Mouse (Mus musculus): ENCODE data around the gene Pik3ip1.

DNA sequence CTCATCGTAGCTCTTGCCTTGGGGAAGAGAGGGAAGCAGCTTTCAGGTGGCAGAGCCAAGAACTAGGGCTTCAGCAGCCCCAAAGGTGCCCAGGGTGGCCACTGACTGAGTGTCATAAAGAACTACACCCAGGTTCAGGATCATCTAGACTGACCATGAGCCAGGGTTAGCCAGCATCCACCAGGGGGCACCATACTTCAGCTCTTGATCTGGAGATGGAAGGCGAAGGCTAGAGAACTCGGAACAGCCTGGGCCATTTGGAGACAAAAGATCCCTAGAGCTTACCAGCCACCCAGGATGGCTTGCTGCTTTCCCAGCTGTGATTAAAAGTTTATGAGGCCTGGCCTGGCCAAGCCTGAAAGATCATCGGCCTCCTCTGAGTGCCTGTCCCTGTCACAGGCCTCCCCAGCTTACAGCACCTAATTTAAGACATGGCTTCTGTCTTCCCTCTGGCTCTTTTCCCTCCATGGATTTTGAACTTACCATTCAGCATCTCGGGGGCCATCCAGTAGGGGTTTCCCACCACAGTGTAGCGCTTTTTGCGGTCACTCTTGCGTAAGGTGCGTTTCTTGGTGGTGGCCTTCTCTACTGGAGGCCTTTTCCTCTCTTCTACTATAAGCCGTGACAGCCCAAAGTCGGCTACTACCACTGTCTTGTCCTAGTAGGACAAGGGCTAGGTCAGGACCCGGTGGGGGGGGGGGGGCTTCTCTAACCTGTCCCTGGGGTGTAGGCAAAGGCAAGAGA, 17.1 kb downstream of the Pik3ip1 start:
- TF ChIP-seq USF1 (IDR thresholded peaks at IDR 0.05; ENCODE audit: low read depth) (no peak), POLR2A (IDR thresholded peaks at IDR 0.05; ENCODE audit: insufficient read length, low read depth) (no peak), MYOD1 (IDR thresholded peaks at IDR 0.05; ENCODE audit: control insufficient read depth in 1 of 3, insufficient read length in 2 of 3, low read depth in 2 of 3) (no peak), MAX (IDR thresholded peaks at IDR 0.05; ENCODE audit: low read depth) (no peak), CEBPB (IDR thresholded peaks at IDR 0.05; ENCODE audit: insufficient read depth, poor library complexity, severe bottlenecking) (no peak), POLR2AphosphoS2 (IDR thresholded peaks at IDR 0.05; ENCODE audit: insufficient read length, low read depth) (no peak), TCF12 (IDR thresholded peaks at IDR 0.05; ENCODE audit: insufficient read depth, poor library complexity, severe bottlenecking) (no peak), SRF (IDR thresholded peaks at IDR 0.05; ENCODE audit: control insufficient read depth, insufficient read length, low read depth) (no peak), REST (IDR thresholded peaks at IDR 0.05; ENCODE audit: insufficient read depth, insufficient read length) (no peak), E2F4 (IDR thresholded peaks at IDR 0.05; ENCODE audit: insufficient read depth) (no peak), MYOG (IDR thresholded peaks at IDR 0.05; ENCODE audit: control insufficient read depth in 1 of 3, insufficient read depth in 1 of 3, insufficient read length in 2 of 3, low read depth in 2 of 3) (no peak), TCF3 (IDR thresholded peaks at IDR 0.05; ENCODE audit: insufficient read length, low read depth) (no peak)

All from myocyte (in vitro differentiated cells).